Mouse (Mus musculus): Measurements from ENCODE around the gene Entr1. TPM values are rescaled to one million over a fixed set of nuclear protein-coding genes. Genes with fewer than 3 reads are reported as not detected.

Entr1 gene
- total and polyA plus RNA-seq, 2 experiments from 2014 or later = 156 to 157 TPM

DNA sequence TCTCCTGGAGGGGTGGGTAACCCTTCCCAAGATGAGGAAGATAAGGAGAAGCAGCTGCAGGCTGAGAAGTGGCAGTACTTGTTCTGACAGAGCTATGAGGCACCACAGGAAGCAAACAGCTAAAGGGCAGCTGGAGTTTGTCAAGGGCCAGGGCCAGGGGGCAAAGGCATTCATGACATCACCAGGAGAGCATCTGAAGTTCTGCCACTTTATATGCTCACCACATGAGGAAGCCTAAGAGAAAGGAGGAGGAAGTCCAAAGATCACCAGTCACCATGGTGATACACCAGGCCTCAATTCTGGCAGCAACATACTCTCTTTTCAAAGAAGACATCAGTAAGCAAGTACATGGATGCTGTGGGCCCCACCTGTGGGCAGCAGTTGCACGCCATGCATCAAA lies 34.0 kb upstream of the Entr1 start:
- Histone ChIP-seq H3K4me2 (ENCODE audit: low read depth, low read length, poor library complexity, severe bottlenecking) (no peak overlapping the region), H3K36me3 (ENCODE audit: insufficient read depth, low read length) (peaks cover 87% of the 10 kb centered on the region), H3K4me3 (ENCODE audit: low read depth, low read length) (no peak overlapping the region), H3K4me1 (ENCODE audit: insufficient read depth, low read length) (no peaks in the 10 kb centered on the region), H3K9me3 (ENCODE audit: low read length) (no peaks in the 10 kb centered on the region), H3K27me3 (ENCODE audit: insufficient read depth, low read length) (no peaks in the 10 kb centered on the region), H3K27ac (ENCODE audit: low read depth, low read length) (no peak overlapping the region), H3K9ac (replicated peaks; ENCODE audit: low read length, poor library complexity, severe bottlenecking) (no peak overlapping the region)
- WGBS = 100% methylated on average over 1 of the region's 1 CpGs
- TF ChIP-seq CTCF (IDR thresholded peaks at IDR 0.05) = no peak
- DNase-seq (ENCODE audit: low spot score) (no peak), ATAC-seq (ENCODE audit: low FRiP score) (no peak)

- TF ChIP-seq CTCF (IDR thresholded peaks at IDR 0.05) = no peak
- Histone ChIP-seq H3K4me2 (ENCODE audit: low read depth, low read length, poor library complexity, severe bottlenecking) (no peak overlapping the region), H3K4me1 (ENCODE audit: insufficient read depth, low read length) (no peaks in the 10 kb centered on the region), H3K9me3 (ENCODE audit: low read length) (no peaks in the 10 kb centered on the region), H3K27me3 (ENCODE audit: insufficient read depth, low read length) (no peaks in the 10 kb centered on the region), H3K27ac (ENCODE audit: low read depth, low read length) (no peak overlapping the region), H3K36me3 (ENCODE audit: insufficient read depth, low read length) (peaks cover 82% of the 10 kb centered on the region), H3K9ac (replicated peaks; ENCODE audit: low read length, poor library complexity, severe bottlenecking) (no peak overlapping the region), H3K4me3 (ENCODE audit: low read depth, low read length) (no peak overlapping the region)
- ATAC-seq (ENCODE audit: low FRiP score) = no peak
- DNase-seq (ENCODE audit: low spot score) = no peak
- WGBS = 94% methylated on average over 2 of the region's 2 CpGs
Observed at GRCm38 (mm10) chr2:26421969-26422368, 32.9 kb upstream of the Entr1 start.

GRCm38 (mm10) chr2:26418120-26418519 lies 29.0 kb upstream of the Entr1 start:
- no peak overlapping the region for H3K9ac ChIP-seq (replicated peaks; ENCODE audit: low read length, poor library complexity, severe bottlenecking)
- no peak overlapping the region for H3K27ac ChIP-seq (ENCODE audit: low read depth, low read length)
- DNase-seq (ENCODE audit: low spot score) (no peak), ATAC-seq (ENCODE audit: low FRiP score) (no peak)
- no peaks in the 10 kb centered on the region for H3K27me3 ChIP-seq (ENCODE audit: insufficient read depth, low read length)
- TF ChIP-seq CTCF (IDR thresholded peaks at IDR 0.05) = no peak
- no peak overlapping the region for H3K4me3 ChIP-seq (ENCODE audit: low read depth, low read length)
- peaks cover 76% of the 10 kb centered on the region for H3K36me3 ChIP-seq (ENCODE audit: insufficient read depth, low read length)
- H3K4me2 ChIP-seq (ENCODE audit: low read depth, low read length, poor library complexity, severe bottlenecking) = no peak overlapping the region
- WGBS = 94% methylated on average over 1 of the region's 1 CpGs
- H3K4me1 ChIP-seq (ENCODE audit: insufficient read depth, low read length) = no peaks in the 10 kb centered on the region
- no peaks in the 10 kb centered on the region for H3K9me3 ChIP-seq (ENCODE audit: low read length)

DNA sequence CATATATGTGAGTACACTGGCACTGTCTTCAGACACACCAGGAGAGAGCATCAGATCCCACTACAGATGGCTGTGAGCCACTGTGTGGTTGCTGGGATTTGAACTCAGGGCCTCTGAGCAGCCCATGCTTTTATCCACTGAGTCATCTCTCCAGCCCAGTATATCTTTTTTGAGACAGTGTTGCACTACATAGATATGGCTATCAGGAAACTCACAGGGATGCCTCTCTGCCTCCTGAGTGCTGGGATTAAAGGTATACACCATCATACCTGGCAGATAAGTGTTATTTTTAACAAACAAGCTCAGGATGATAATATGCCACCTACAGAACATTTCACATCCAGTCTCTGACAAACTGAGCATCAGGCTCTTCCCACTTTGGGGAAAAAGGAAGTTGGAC lies 27.9 kb upstream of the Entr1 start:
- H3K9me3 ChIP-seq (ENCODE audit: low read length) = no peaks in the 10 kb centered on the region
- TF ChIP-seq CTCF (IDR thresholded peaks at IDR 0.05) = no peak
- no peak overlapping the region for H3K27ac ChIP-seq (ENCODE audit: low read depth, low read length)
- no peak for DNase-seq (ENCODE audit: low spot score)
- no peak for ATAC-seq (ENCODE audit: low FRiP score)
- peaks cover 73% of the 10 kb centered on the region for H3K36me3 ChIP-seq (ENCODE audit: insufficient read depth, low read length)
- no peak overlapping the region for H3K4me2 ChIP-seq (ENCODE audit: low read depth, low read length, poor library complexity, severe bottlenecking)
- H3K9ac ChIP-seq (replicated peaks; ENCODE audit: low read length, poor library complexity, severe bottlenecking) = no peak overlapping the region
- H3K4me3 ChIP-seq (ENCODE audit: low read depth, low read length) = no peak overlapping the region
- H3K27me3 ChIP-seq (ENCODE audit: insufficient read depth, low read length) = no peaks in the 10 kb centered on the region
- no peaks in the 10 kb centered on the region for H3K4me1 ChIP-seq (ENCODE audit: insufficient read depth, low read length)

DNA sequence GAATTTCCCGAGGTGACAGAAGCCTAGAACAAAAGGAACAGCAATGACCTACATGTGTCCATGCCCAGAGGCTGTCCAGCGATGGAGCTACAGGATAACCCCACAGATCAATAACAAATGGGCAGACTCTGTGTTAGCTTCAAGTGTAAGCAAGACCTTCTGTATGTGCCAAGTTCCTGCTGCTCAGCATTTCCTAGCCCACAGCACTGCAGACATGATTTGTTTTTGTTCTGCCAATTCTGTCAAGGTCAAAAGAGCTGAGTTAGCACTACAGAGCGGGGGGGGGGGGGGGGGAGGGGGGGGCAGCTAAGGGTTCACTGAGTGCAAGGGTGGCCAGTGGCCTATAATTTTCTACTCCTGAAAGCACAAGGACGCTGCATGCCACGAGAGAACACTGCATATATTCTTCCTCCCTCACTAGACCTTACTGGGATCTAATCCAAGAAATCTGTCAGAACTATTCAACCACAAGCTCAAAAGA lies 21.9 kb upstream of the Entr1 start:
- H3K9ac ChIP-seq (replicated peaks; ENCODE audit: low read length, poor library complexity, severe bottlenecking) = no peak overlapping the region
- H3K9me3 ChIP-seq (ENCODE audit: low read length) = no peaks in the 10 kb centered on the region
- WGBS = 75% methylated on average over 5 of the region's 5 CpGs
- peaks cover 45% of the 10 kb centered on the region for H3K36me3 ChIP-seq (ENCODE audit: insufficient read depth, low read length)
- no peaks in the 10 kb centered on the region for H3K27me3 ChIP-seq (ENCODE audit: insufficient read depth, low read length)
- ATAC-seq (ENCODE audit: low FRiP score) (no peak), DNase-seq (ENCODE audit: low spot score) (peak; percentile 37)
- no peak for TF ChIP-seq CTCF (IDR thresholded peaks at IDR 0.05)
- H3K4me3 ChIP-seq (ENCODE audit: low read depth, low read length) = no peak overlapping the region
- H3K4me2 ChIP-seq (ENCODE audit: low read depth, low read length, poor library complexity, severe bottlenecking) = no peak overlapping the region
- no peak overlapping the region for H3K27ac ChIP-seq (ENCODE audit: low read depth, low read length)
- peaks cover 22% of the 10 kb centered on the region for H3K4me1 ChIP-seq (ENCODE audit: insufficient read depth, low read length)

DNA sequence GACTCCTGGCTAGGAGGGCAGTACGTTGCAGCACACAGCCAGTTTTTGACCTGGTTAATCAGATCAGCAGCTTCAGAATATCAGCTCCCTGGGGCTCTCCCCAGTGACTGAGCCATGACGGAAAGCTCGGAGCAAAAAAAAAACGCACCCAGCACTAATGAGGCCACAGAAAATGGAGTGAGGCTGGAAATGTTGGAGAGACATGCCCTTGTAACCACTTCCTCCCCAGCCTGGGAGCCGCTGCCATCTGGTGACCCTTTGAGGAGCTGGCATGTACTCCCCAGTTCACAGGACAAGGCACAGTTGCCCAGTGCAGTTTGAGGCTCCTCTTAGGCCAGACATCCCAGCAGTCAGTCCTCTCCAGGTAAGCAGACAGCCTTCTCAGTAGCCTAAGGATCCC lies 21.0 kb upstream of the Entr1 start:
- peaks cover 36% of the 10 kb centered on the region for H3K36me3 ChIP-seq (ENCODE audit: insufficient read depth, low read length)

More for the DNA sequence above, 21.0 kb upstream of the Entr1 start:
- H3K9ac ChIP-seq (replicated peaks; ENCODE audit: low read length, poor library complexity, severe bottlenecking) = no peak overlapping the region
- no peak overlapping the region for H3K4me3 ChIP-seq (ENCODE audit: low read depth, low read length)
- H3K27ac ChIP-seq (ENCODE audit: low read depth, low read length) = no peak overlapping the region
- peak; percentile 37 for TF ChIP-seq CTCF (IDR thresholded peaks at IDR 0.05)
- DNase-seq (ENCODE audit: low spot score) (no peak), ATAC-seq (ENCODE audit: low FRiP score) (no peak)
- 65% methylated on average over 5 of the region's 5 CpGs for WGBS
- peaks cover 25% of the 10 kb centered on the region for H3K4me1 ChIP-seq (ENCODE audit: insufficient read depth, low read length)
- H3K4me2 ChIP-seq (ENCODE audit: low read depth, low read length, poor library complexity, severe bottlenecking) = no peak overlapping the region
- no peaks in the 10 kb centered on the region for H3K9me3 ChIP-seq (ENCODE audit: low read length)
- H3K27me3 ChIP-seq (ENCODE audit: insufficient read depth, low read length) = no peaks in the 10 kb centered on the region

All from midbrain, postnatal 0 days (tissue).